Mouse (Mus musculus) spleen, adult 2 months (tissue): ENCODE results near the gene Vps37b. TPM values are rescaled to one million over a fixed set of nuclear protein-coding genes. Genes with fewer than 3 reads are reported as not detected.

Experiments used
- DNase-seq, 2 experiments: peaks; one replicate each; pipeline versions ENCODE4 v3.0.0 to v3.0.0-alpha.2; 2012 to 2021; ENCODE audit warnings: low spot score in 2 of 2, low read depth in 1 of 2
- H3K27ac ChIP-seq: fragments of 200-500 bp; 2 replicates; pipeline ENCODE4 v1.5.1; 2012; ENCODE audit warnings: low read length, inconsistent platforms; ENCODE audit not compliant: insufficient read depth
- H3K27me3 ChIP-seq: fragments of 200-500 bp; 2 replicates; pipeline ENCODE4 v1.6.1; 2012; ENCODE audit warnings: mild to moderate bottlenecking, moderate library complexity, low read length, inconsistent platforms; ENCODE audit not compliant: control insufficient read depth, insufficient read depth
- H3K36me3 ChIP-seq: fragments of 200-500 bp; 2 replicates; pipeline ENCODE4 v1.6.1; 2012; ENCODE audit warnings: mild to moderate bottlenecking, low read length, inconsistent platforms; ENCODE audit not compliant: control insufficient read depth, insufficient read depth
- H3K4me1 ChIP-seq: fragments of 200-500 bp; 2 replicates; pipeline ENCODE4 v1.6.1; 2011; ENCODE audit warnings: inconsistent platforms; ENCODE audit not compliant: control insufficient read depth, insufficient read depth, insufficient read length
- H3K4me3 ChIP-seq: fragments of 200-500 bp; 2 replicates; pipeline ENCODE4 v1.5.1; 2011; ENCODE audit warnings: mild to moderate bottlenecking, inconsistent platforms; ENCODE audit not compliant: insufficient read depth, insufficient read length; ENCODE audit errors: extremely low read depth
- CTCF ChIP-seq: fragments of 200-500 bp; IDR thresholded peaks from 2 replicates; pipeline ENCODE4 v1.5.1; 2011; ENCODE audit warnings: mild to moderate bottlenecking, inconsistent platforms; ENCODE audit not compliant: insufficient read depth, insufficient read length, insufficient replicate concordance; ENCODE audit errors: extremely low read depth
- POLR2A ChIP-seq: fragments of 200-500 bp; IDR thresholded peaks from 2 replicates; pipeline ENCODE4 v1.6.1; 2011; ENCODE audit warnings: low read depth, low read length, inconsistent platforms
- WGBS: fragments of 180-500 bp; shearing (Covaris S2); methylation state at CpG from one replicate; pipeline ENCODE4 v1.1.7; 2018; 5-methylcytosine and 5-hydroxymethylcytosine counted together
- polyA plus RNA-seq: library from polyadenylated mRNA; depleted of rRNA; stranded (reverse); fragments of >200 nt; gene quantifications from 2 replicates; pipeline ENCODE4 v1.2.3, GENCODE M21; 2012

Gene Vps37b
- polyA plus RNA-seq, 1 experiment = 58.1 TPM

- H3K4me1 ChIP-seq = peaks cover under 1% of the 10 kb centered on the region; the same call in 1 of the 2 replicates
- no peaks in the 10 kb centered on the region for H3K27me3 ChIP-seq
- TF ChIP-seq CTCF (no peak), POLR2A (no peak)
- H3K4me3 ChIP-seq = no peak overlapping the region
- no peak overlapping the region for H3K27ac ChIP-seq
- no peaks in the 10 kb centered on the region for H3K36me3 ChIP-seq
- 85% methylated on average over 4 of the region's 4 CpGs for whole genome bisulfite sequencing
- DNase-seq = no peak
These were observed 61.5 kb downstream of the Vps37b start for GRCm38 (mm10) chr5:123970576-123970975.

- DNase-seq = no peak
- H3K4me3 ChIP-seq = no peak overlapping the region
- TF ChIP-seq POLR2A (no peak), CTCF (no peak)
- H3K27ac ChIP-seq = no peak overlapping the region
- no peaks in the 10 kb centered on the region for H3K27me3 ChIP-seq
- no peaks in the 10 kb centered on the region for H3K4me1 ChIP-seq
- WGBS = 86% methylated on average over 8 of the region's 8 CpGs
- H3K36me3 ChIP-seq = no peaks in the 10 kb centered on the region
These were observed 62.9 kb downstream of the Vps37b start for GRCm38 (mm10) chr5:123969216-123969615.

GRCm38 (mm10) chr5:123968468-123968867, 63.6 kb downstream of the Vps37b start:
- H3K4me1 ChIP-seq = no peaks in the 10 kb centered on the region
- H3K36me3 ChIP-seq = no peaks in the 10 kb centered on the region
- no peak for DNase-seq
- H3K27ac ChIP-seq = no peak overlapping the region
- no peak overlapping the region for H3K4me3 ChIP-seq
- H3K27me3 ChIP-seq = no peaks in the 10 kb centered on the region
- 92% methylated on average over 5 of the region's 5 CpGs for WGBS
- TF ChIP-seq POLR2A = no peak
- TF ChIP-seq CTCF = no peak

GRCm38 (mm10) chr5:123966759-123967158, 65.3 kb downstream of the Vps37b start:
- 93% methylated on average over 2 of the region's 2 CpGs for WGBS
- H3K4me3 ChIP-seq = no peak overlapping the region
- H3K4me1 ChIP-seq = no peaks in the 10 kb centered on the region
- no peaks in the 10 kb centered on the region for H3K36me3 ChIP-seq
- DNase-seq = no peak
- H3K27ac ChIP-seq = no peak overlapping the region
- H3K27me3 ChIP-seq = no peaks in the 10 kb centered on the region
- TF ChIP-seq CTCF = no peak

GRCm38 (mm10) chr5:123964208-123964607, 67.9 kb downstream of the Vps37b start:
- H3K27me3 ChIP-seq = no peaks in the 10 kb centered on the region
- no peak overlapping the region for H3K4me3 ChIP-seq
- DNase-seq = no peak
- no peak for TF ChIP-seq CTCF
- TF ChIP-seq POLR2A = no peak
- WGBS = 94% methylated on average over 4 of the region's 4 CpGs
- H3K27ac ChIP-seq = no peak overlapping the region
- no peaks in the 10 kb centered on the region for H3K4me1 ChIP-seq
- no peaks in the 10 kb centered on the region for H3K36me3 ChIP-seq

GRCm38 (mm10) chr5:123961046-123961445, 71.0 kb downstream of the Vps37b start:
- Histone ChIP-seq H3K27me3 (no peaks in the 10 kb centered on the region), H3K36me3 (no peaks in the 10 kb centered on the region), H3K27ac (no peak overlapping the region), H3K4me3 (no peak overlapping the region), H3K4me1 (no peaks in the 10 kb centered on the region; the same call in 1 of the 2 replicates)
- TF ChIP-seq POLR2A (no peak), CTCF (no peak)
- DNase-seq = no peak
- 96% methylated on average over 11 of the region's 12 CpGs for WGBS

GRCm38 (mm10) chr5:123960129-123960528, 71.9 kb downstream of the Vps37b start:
- Histone ChIP-seq H3K36me3 (no peaks in the 10 kb centered on the region), H3K27me3 (no peaks in the 10 kb centered on the region), H3K27ac (no peak overlapping the region), H3K4me3 (no peak overlapping the region), H3K4me1 (no peaks in the 10 kb centered on the region; the same call in 1 of the 2 replicates)
- DNase-seq = no peak
- WGBS = 90% methylated on average over 8 of the region's 8 CpGs
- TF ChIP-seq POLR2A = no peak
- TF ChIP-seq CTCF = no peak
